Mouse (Mus musculus): ENCODE data around the gene Nppa.
"Not testable (repeated sequence)": the region's sequence is repeated elsewhere in the genome, so short reads cannot be mapped to it uniquely, and the experiment has no call there.

The Nppa gene

GRCm38 (mm10) chr4:148011332-148011731 lies 10.8 kb downstream of the Nppa start:
- no peak for DNase-seq (ENCODE audit: inconsistent ontology term)

DNA sequence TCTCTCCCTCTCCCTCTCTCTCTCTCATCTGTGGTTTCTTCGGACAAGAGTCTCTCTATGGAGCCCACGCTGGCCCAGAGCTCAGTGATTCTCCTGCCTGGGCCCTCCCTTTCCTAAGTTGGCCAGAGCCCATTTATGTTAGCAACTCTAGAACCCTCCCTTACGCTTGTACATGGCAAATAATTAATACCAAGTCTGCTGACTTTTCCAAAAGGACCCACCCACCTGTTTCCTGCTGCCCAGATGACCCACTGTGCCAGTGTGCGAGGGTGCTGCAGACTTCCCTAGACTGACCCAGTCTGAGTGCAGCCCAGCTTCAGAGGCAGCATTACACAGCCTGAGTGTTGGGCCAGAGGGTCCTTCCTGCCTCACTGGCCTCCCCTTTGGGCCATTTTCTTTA lies 11.7 kb downstream of the Nppa start:
- DNase-seq (ENCODE audit: inconsistent ontology term), result no peak

DNA sequence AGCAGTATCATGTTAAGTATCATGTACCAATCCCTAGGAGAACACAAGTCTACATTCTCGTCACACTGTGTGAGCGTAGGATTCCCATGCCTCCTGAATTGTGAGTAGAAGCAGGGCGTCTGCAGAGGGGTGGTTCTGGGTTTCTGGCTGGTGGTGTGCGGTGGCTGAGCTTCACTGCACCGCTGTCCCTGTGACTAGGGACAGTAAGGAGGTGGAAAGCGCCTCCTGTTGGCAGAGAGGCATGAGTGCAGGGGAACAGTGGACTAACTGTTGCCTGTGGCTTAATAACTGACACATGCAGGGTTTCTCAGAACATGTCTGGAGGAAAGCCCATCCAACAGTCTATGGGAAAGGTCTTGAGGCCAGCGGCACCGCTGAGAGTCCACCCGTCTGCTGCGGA lies 14.9 kb downstream of the Nppa start:
- DNase-seq (ENCODE audit: inconsistent ontology term), result no peak

DNA sequence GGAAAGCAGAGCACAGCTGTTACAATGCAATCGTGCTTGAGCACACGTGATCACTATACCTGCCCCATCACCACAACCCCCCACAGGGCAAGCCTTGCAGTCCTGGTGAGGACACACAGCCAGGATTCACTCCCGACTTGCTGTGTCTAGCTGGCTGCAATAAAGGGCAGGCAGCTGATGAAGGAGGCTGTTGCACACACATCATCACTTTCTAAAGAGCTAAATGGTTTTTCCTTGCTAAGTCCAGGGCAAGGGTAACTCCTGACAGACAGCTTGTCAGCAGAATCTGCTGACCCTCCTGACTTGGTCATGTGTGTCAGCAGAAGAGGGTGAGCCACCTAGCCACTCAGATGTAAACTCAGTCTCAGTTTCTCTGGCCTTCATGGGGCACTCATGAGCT lies 16.5 kb downstream of the Nppa start:
- DNase-seq (ENCODE audit: inconsistent ontology term), result no peak

DNA sequence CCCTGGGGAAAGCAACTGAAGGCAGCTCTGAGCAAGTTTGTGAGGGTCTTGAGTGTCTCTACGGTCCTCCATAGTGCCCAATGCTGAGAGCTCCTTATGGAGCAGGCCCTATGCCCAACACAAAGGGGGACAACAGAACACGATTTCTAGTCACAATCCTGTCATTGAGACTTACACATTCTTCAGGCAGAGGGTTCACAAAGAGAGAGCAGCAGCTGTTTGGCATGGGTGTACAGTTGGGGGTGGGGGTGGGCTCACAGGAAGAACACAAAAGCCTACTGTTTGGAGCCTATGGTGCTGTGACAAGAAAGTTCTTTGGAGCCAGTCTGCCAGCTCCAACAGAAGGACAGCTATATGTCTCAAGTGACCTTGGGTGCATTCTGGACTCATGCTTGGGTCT lies 17.9 kb downstream of the Nppa start:
- peak; percentile 71 for DNase-seq (ENCODE audit: inconsistent ontology term)

- DNase-seq (ENCODE audit: inconsistent ontology term), result no peak
Measured at GRCm38 (mm10) chr4:148024003-148024402, 23.5 kb downstream of the Nppa start.

DNA sequence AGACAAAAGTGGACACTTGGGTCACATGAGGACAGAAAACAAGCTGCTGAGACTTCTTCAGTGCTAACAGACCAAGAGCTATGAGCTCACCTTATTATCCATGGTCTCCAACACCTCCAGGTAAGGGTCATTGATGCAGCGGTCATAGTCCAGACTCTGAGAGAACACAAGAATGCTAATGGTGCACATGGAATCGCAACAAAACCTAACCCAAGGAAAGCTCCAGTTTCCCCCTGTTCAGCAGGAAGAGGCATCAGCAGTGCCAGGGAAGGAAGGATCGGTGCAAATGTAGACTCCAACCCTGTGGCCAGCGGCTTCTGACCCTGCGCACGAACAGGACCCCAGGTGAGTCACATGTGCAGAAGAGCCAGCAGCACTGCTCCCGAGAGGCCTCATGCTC lies 28.8 kb downstream of the Nppa start:
- no peak for DNase-seq (ENCODE audit: inconsistent ontology term)

- no peak for DNase-seq (ENCODE audit: inconsistent ontology term)
Measured at GRCm38 (mm10) chr4:148030506-148030905, 30.0 kb downstream of the Nppa start.

DNA sequence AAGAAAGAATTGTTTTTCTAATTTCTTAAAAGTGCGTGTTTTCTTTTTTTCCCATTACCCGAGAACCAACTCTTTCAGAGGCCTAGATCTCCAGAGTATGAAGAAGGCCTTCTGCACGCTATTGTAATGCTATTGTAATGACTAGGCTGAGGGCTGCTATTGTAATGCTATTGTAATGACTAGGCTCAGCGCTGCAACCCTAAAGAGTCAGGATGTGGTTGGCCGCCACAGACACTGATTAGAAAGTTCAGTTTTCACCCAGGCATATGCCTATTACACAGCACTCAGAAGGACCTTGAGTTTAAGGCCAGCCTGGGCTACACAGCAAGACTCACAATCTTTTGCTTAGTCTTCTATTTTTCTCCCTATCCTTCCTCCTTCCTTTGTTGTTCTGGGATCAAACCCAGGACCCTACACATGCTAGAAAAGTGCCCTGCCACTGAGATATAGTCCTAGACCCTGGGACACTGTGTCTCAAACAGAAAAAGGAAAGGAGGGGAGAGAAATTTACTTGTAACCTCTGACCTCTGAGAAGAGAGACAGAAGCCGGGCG lies 33.4 kb downstream of the Nppa start:
- no peak for DNase-seq (ENCODE audit: inconsistent ontology term)

DNA sequence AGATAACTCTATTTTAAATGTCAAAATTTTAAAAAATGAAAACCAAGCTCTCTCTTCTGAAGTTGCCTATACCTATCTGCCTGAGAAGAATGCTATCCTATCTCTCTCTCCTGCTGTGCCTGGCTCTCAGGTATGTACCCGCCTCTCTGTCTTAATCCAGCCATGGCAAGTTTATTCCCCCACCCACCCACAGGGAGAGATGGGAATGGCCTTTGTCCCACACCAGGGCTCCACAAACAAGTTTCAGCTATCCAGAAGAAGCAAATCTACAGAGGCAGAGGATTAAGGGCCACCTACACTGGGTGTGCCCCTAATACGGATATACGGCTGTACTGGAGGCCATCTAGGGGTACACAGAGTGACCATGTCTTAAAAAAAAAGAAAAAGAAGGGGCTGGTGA lies 34.9 kb downstream of the Nppa start:
- no peak for DNase-seq (ENCODE audit: inconsistent ontology term)

DNA sequence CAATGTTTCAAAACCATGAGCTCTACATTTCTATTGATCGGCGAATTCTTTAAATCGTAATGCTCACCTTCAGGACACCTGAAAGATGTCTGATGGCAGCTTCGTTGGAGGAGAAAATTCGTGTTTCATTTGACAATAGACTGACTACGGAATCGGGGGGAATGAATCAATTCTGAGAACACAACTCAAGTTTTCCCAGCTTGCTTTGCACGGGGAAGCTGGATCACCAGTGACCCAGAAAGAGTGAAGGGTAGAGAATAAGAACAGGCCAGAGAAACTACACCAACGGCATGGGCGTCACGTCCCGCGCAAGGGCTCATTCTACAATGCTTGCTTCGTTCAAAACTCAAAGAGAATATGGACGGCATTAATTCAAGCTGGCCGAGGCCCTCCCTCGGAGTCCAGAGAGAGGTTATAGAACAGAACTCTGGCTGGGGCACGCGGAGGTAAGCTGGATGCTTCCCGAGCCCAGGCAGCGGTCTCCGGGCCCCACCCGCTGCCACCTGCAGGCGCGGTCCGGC lies 37.6 kb downstream of the Nppa start:
- DNase-seq (ENCODE audit: inconsistent ontology term), result no peak

- peak; percentile 100 for DNase-seq (ENCODE audit: inconsistent ontology term)
Measured at GRCm38 (mm10) chr4:148038600-148039253, 38.2 kb downstream of the Nppa start, which contains the start of the genes Clcn6 and Mthfr. TSS of gene Clcn6 (minus strand) at chr4:148038821. TSS of gene Mthfr (plus strand) at chr4:148039077.

DNA sequence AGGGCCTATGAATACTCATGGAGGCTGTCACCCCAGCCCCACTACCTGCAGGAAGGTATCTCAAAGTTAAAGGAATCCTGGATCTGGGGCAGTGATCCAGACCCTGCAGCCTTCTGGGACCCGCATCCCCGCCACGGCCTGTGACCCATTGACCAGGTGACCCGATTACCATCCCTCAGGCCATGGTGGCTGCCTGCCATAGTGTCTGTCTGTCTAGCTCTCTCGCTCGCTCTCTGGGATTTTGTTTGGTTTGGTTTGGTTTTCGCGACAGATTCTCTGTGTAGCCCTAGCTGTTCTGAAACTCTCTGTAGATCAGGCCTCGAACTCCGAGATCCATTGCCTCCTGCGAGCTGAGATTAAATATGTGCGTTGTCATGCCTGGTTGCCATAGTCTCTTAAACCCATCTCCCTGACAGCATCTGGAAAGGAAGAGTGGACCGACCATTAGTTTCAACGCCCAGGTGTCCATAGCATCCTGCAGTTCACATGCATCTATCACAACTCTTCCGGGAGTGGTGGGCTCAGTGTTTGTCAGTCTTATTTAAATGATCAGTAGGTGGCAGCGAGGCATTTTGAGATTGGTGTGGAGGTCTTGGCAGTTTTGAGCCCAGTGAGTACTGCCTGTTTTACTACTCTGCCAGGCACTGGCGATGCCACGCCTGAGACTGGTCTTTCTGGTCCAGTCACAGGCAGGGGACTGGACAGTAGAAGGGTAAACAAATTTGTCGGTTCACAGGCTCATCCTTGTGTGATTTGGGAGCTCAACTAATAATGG lies 38.9 kb downstream of the Nppa start:
- DNase-seq (ENCODE audit: inconsistent ontology term), result no peak

DNA sequence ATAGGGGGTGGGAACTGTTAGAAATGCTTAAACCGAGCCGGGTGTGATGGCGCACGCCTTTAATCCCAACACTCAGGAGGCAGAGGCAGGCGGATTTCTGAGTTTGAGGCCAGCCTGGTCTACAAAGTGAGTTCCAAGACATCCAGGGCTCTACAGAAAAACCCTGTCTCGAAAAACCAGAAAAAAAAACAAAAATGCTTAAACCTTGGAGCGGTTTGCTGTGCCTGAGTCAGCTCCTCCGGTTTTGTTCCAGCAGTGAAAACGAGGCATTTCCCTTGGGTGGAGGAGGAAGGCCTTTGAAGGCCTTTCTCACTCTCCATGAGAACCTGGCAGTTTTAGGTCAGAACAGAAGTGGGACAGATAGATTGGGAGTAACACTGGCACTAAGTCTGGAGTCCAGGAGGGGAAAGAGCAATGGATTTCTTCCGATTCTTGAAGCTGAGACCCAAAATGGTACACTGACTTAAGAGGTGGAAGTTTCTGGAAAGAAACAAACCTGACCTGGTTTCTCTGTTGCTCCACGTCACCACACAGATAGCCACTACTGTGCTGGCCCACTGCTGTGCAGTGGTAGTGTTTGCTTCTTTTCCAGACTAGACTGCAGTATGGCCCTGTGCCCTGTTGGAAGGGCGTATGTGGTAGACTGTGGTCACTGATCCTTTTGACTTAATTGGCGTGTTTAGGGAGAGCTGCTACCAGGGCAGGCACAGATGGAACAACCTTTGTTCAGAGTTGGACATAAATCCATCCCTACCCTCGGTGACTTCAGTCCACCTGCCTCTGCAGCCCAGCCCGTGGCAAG lies 39.7 kb downstream of the Nppa start:
- peak; percentile 38 for DNase-seq (ENCODE audit: inconsistent ontology term)

GRCm38 (mm10) chr4:148040933-148041610 lies 40.5 kb downstream of the Nppa start:
- peak; percentile 64 for DNase-seq (ENCODE audit: inconsistent ontology term)

DNA sequence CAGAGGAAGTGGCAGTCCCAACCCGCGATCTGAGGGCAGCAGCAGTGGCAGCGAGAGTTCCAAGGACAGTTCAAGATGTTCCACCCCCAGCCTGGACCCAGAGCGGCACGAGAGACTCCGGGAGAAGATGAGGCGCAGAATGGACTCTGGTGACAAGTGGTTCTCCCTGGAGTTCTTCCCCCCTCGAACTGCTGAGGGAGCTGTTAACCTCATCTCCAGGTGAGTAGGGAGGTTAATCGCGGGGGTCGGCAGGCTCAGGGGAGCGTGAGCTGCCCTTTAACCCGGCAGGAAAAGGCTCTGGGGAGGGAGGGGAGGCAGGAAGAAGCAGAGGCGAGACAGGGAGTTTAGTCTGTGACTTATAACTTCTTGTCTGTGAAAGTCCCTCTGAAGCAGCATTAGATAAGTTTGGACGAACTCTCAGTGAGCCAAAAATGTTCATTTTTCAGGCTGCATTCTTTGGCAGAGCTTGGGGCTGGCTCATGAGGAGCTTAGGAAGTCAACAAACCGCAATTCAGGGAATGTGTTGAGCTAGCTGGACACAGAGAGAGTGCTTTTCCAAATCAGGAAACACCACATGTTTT lies 41.2 kb downstream of the Nppa start:
- peak; percentile 89 for DNase-seq (ENCODE audit: inconsistent ontology term)

DNA sequence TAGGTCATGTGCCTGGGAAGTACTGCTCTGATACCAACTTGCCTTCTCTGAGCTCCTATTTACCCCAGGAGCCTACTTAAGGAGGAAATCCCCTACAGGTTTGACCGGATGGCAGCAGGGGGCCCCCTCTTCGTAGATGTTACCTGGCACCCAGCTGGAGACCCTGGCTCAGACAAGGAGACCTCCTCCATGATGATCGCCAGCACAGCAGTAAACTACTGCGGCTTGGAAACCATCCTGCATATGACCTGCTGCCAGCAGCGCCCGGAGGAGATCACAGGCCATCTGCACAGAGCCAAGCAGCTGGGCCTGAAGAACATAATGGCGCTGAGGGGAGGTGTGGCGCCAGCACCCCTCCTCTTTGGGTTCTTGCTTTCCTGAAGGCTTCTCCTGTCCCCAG lies 42.8 kb downstream of the Nppa start:
- not testable (repeated sequence) for DNase-seq (ENCODE audit: inconsistent ontology term)

GRCm38 (mm10) chr4:148044113-148044512 lies 43.6 kb downstream of the Nppa start:
- DNase-seq (ENCODE audit: inconsistent ontology term), result no peak

DNA sequence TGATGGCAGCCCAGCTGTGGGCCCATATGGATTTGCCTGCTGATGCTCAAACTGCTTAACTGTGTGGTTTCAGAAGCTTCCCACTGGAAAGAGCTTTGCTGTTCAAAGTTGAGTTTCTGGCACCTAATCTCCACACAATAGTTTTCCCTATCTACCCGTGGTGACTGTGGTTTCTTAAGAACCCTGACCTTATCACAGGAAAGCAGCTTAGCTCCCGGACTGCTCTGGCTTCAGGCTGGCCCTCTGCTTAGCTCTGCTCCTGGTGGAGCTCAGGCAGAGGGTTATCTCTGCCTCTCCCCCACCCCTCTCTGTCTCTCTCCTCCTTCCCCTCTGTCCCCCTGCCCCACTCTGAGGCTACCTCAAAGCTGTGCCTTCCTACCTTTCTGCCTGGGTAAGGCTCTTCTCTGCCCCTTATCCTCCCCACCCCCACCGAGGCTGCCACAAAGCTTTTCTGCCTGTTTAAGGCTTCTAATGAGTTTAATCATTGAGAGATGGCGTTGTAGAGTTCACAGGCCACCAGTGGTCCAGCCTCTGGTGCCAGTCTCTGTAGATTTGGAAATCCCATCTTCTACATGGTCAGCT lies 46.0 kb downstream of the Nppa start:
- no peak for DNase-seq (ENCODE audit: inconsistent ontology term)

DNA sequence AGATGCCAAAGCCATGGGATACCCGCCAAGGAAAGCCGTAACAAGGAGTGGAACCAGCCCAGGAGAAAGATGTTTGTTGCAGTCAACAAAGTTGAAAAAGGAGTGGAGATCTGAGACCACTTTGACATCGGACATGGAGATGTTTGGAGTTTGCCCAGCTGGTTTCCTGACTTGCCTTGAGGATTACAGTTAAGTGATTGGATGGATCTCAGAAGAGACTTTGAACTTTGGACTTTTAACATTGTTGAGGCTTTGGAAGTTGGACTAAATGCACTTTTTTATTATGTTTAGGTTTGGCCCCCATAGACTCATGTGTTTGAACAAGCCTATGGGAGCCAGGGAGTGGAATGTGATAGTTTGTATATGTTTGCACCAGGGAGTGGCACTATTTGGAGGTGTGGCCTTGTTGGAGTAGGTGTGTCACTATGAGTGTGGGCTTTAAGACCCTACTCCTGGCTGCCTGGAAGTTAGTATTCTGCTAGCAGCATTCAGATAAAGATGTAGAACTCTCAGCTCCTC lies 49.9 kb downstream of the Nppa start:
- not testable (repeated sequence) for DNase-seq (ENCODE audit: inconsistent ontology term)

All from Muller cell, postnatal 12 days (primary cell).